Mouse (Mus musculus) limb, embryonic 11.5 days (tissue): ENCODE results near the gene Mydgf. TPM values are rescaled to one million over a fixed set of nuclear protein-coding genes. Genes with fewer than 3 reads are reported as not detected.

Experiments used
- ATAC-seq: fragments of 200-750 bp; cut with Nextera tagmentation; 2 replicates; pipeline ENCODE4 v1.8.0; 2017; ENCODE audit warnings: low read depth; ENCODE audit not compliant: insufficient number of reproducible peaks, low FRiP score, low TSS enrichment
- DNase-seq: peaks from one replicate; pipeline ENCODE4 v3.0.0-alpha.2; 2015; ENCODE audit warnings: low spot score
- H3K27ac ChIP-seq: fragments of 300-500 bp; sonication (generic); replicated peaks from 2 replicates; pipeline ENCODE4 v1.5.1; 2014; ENCODE audit warnings: low read depth, mild to moderate bottlenecking, low read length
- H3K27me3 ChIP-seq: fragments of 300-500 bp; sonication (generic); 2 replicates; pipeline ENCODE4 v1.6.1; 2014; ENCODE audit warnings: mild to moderate bottlenecking, low read length, mixed read lengths; ENCODE audit not compliant: control insufficient read depth, insufficient read depth
- H3K36me3 ChIP-seq: fragments of 300-500 bp; sonication (generic); 2 replicates; pipeline ENCODE4 v1.6.1; 2014; ENCODE audit warnings: mild to moderate bottlenecking, low read length, moderate library complexity, mixed read lengths; ENCODE audit not compliant: control insufficient read depth, insufficient read depth
- H3K4me1 ChIP-seq: fragments of 300-500 bp; sonication (generic); 2 replicates; pipeline ENCODE4 v1.6.1; 2014; ENCODE audit warnings: low read length, mixed read lengths; ENCODE audit not compliant: control insufficient read depth, insufficient read depth
- H3K4me2 ChIP-seq: fragments of 300-500 bp; sonication (generic); 2 replicates; pipeline ENCODE4 v1.6.1; 2014; ENCODE audit warnings: low read depth, mild to moderate bottlenecking, moderate library complexity; ENCODE audit not compliant: severe bottlenecking
- H3K4me3 ChIP-seq: fragments of 300-500 bp; sonication (generic); 2 replicates; pipeline ENCODE4 v1.5.1; 2014; ENCODE audit warnings: low read depth, low read length
- H3K9ac ChIP-seq: fragments of 300-500 bp; sonication (generic); 2 replicates; pipeline ENCODE4 v1.6.1; 2014; ENCODE audit warnings: mild to moderate bottlenecking, low read length
- H3K9me3 ChIP-seq: fragments of 300-500 bp; sonication (generic); 2 replicates; pipeline ENCODE4 v1.6.1; 2016; ENCODE audit warnings: low read length; ENCODE audit not compliant: control insufficient read depth
- WGBS: fragments of 180-500 bp; shearing (Covaris S2); extraction: QIAGEN DNeasy Blood & Tissue Kit; methylation state at CpG from one replicate; pipeline ENCODE4 v1.1.7; 2014; 5-methylcytosine and 5-hydroxymethylcytosine counted together
- polyA plus RNA-seq: library from polyadenylated mRNA; unstranded; fragments of >200 nt; fragmentation: Nextera tagmentation; extraction: Ambion mirVana; gene quantifications from 2 replicates; pipeline ENCODE4 v1.2.1, GENCODE M21; 2014

Mydgf gene
- polyA plus RNA-seq, 1 experiment from 2014 or later, result 65.9 TPM

- no peak overlapping the region for H3K4me2 ChIP-seq
- no peak for DNase-seq
- peaks cover 6% of the 10 kb centered on the region; the same call in 1 of the 2 replicates for H3K36me3 ChIP-seq
- H3K27ac ChIP-seq, result peak overlapping the region; percentile 67; the same call in 1 of the 2 replicates
- no peaks in the 10 kb centered on the region for H3K27me3 ChIP-seq
- no peaks in the 10 kb centered on the region for H3K9me3 ChIP-seq
- peak; percentile 18; the same call in 1 of the 2 replicates for ATAC-seq
- H3K4me1 ChIP-seq, result peaks cover 9% of the 10 kb centered on the region
- no peak overlapping the region for H3K9ac ChIP-seq
- WGBS, result 49% methylated on average over 11 of the region's 11 CpGs
- H3K4me3 ChIP-seq, result no peak overlapping the region
Observed at GRCm38 (mm10) chr17:56185281-56186141, 1.8 kb upstream of the Mydgf start.

- H3K27ac ChIP-seq, result no peak overlapping the region
- H3K4me1 ChIP-seq, result peaks cover 9% of the 10 kb centered on the region
- H3K4me3 ChIP-seq, result peak overlapping the region; percentile 85
- H3K27me3 ChIP-seq, result no peaks in the 10 kb centered on the region
- WGBS, result 3% methylated on average over 14 of the region's 14 CpGs
- H3K9me3 ChIP-seq, result no peaks in the 10 kb centered on the region
- H3K4me2 ChIP-seq, result peak overlapping the region; percentile 78
- H3K36me3 ChIP-seq, result peaks cover 9% of the 10 kb centered on the region; the same call in 1 of the 2 replicates
- DNase-seq (peak; percentile 32), ATAC-seq (peak; percentile 20; the same call in 1 of the 2 replicates)
- H3K9ac ChIP-seq, result peak overlapping the region; percentile 70
Observed at GRCm38 (mm10) chr17:56182975-56183657, 604 bp downstream of the Mydgf start.

GRCm38 (mm10) chr17:56175416-56175815 lies 8.3 kb downstream of the Mydgf start:
- ATAC-seq (no peak), DNase-seq (no peak)
- Histone ChIP-seq H3K27ac (no peak overlapping the region), H3K4me3 (no peak overlapping the region), H3K27me3 (no peaks in the 10 kb centered on the region), H3K9ac (no peak overlapping the region), H3K36me3 (peaks cover 22% of the 10 kb centered on the region), H3K4me1 (no peaks in the 10 kb centered on the region), H3K4me2 (no peak overlapping the region), H3K9me3 (no peaks in the 10 kb centered on the region)
- WGBS, result 95% methylated on average over 3 of the region's 3 CpGs

- WGBS, result 54% methylated on average over 10 of the region's 10 CpGs
- H3K36me3 ChIP-seq, result peaks cover 16% of the 10 kb centered on the region
- H3K4me1 ChIP-seq, result no peaks in the 10 kb centered on the region
Observed at GRCm38 (mm10) chr17:56173401-56174046, 10.2 kb downstream of the Mydgf start.

GRCm38 (mm10) chr17:56171881-56172280 lies 11.8 kb downstream of the Mydgf start:
- 89% methylated on average over 17 of the region's 17 CpGs for WGBS
- no peaks in the 10 kb centered on the region for H3K4me1 ChIP-seq
- H3K27ac ChIP-seq, result no peak overlapping the region
- no peak for DNase-seq
- no peak overlapping the region for H3K4me3 ChIP-seq
- H3K9ac ChIP-seq, result no peak overlapping the region
- H3K27me3 ChIP-seq, result no peaks in the 10 kb centered on the region
- no peak for ATAC-seq
- H3K4me2 ChIP-seq, result no peak overlapping the region
- no peaks in the 10 kb centered on the region for H3K9me3 ChIP-seq
- peaks cover 6% of the 10 kb centered on the region; the same call in 1 of the 2 replicates for H3K36me3 ChIP-seq

More at GRCm38 (mm10) chr17:56173401-56174046, 10.2 kb downstream of the Mydgf start:
- no peaks in the 10 kb centered on the region for H3K27me3 ChIP-seq
- no peak overlapping the region for H3K4me2 ChIP-seq
- H3K4me3 ChIP-seq, result no peak overlapping the region
- H3K27ac ChIP-seq, result no peak overlapping the region
- no peak overlapping the region for H3K9ac ChIP-seq
- H3K9me3 ChIP-seq, result no peaks in the 10 kb centered on the region
- ATAC-seq (no peak), DNase-seq (no peak)

GRCm38 (mm10) chr17:56171456-56171855 lies 12.3 kb downstream of the Mydgf start:
- H3K9ac ChIP-seq, result no peak overlapping the region
- no peaks in the 10 kb centered on the region for H3K9me3 ChIP-seq
- DNase-seq (no peak), ATAC-seq (no peak)
- H3K27ac ChIP-seq, result no peak overlapping the region
- WGBS, result 88% methylated on average over 9 of the region's 9 CpGs
- H3K27me3 ChIP-seq, result no peaks in the 10 kb centered on the region
- H3K4me3 ChIP-seq, result no peak overlapping the region
- no peaks in the 10 kb centered on the region for H3K4me1 ChIP-seq
- no peak overlapping the region for H3K4me2 ChIP-seq
- peaks cover 2% of the 10 kb centered on the region; the same call in 1 of the 2 replicates for H3K36me3 ChIP-seq

GRCm38 (mm10) chr17:56170636-56171035 lies 13.1 kb downstream of the Mydgf start:
- Histone ChIP-seq H3K36me3 (peaks cover 2% of the 10 kb centered on the region; the same call in 1 of the 2 replicates), H3K4me2 (no peak overlapping the region), H3K9me3 (no peaks in the 10 kb centered on the region), H3K27me3 (no peaks in the 10 kb centered on the region), H3K4me1 (no peaks in the 10 kb centered on the region), H3K27ac (peak overlapping the region; percentile 30; the same call in 1 of the 2 replicates), H3K4me3 (no peak overlapping the region), H3K9ac (no peak overlapping the region)
- ATAC-seq (no peak), DNase-seq (no peak)
- WGBS, result 80% methylated on average over 10 of the region's 10 CpGs

GRCm38 (mm10) chr17:56169830-56170229 lies 13.9 kb downstream of the Mydgf start:
- H3K9ac ChIP-seq, result no peak overlapping the region
- no peak overlapping the region for H3K4me2 ChIP-seq
- DNase-seq (no peak), ATAC-seq (no peak)
- H3K27me3 ChIP-seq, result no peaks in the 10 kb centered on the region
- H3K4me1 ChIP-seq, result no peaks in the 10 kb centered on the region
- 75% methylated on average over 6 of the region's 6 CpGs for WGBS
- H3K27ac ChIP-seq, result no peak overlapping the region
- no peaks in the 10 kb centered on the region for H3K9me3 ChIP-seq
- no peak overlapping the region for H3K4me3 ChIP-seq
- no peaks in the 10 kb centered on the region for H3K36me3 ChIP-seq
